Mouse (Mus musculus) kidney, embryonic 15.5 days (tissue): ENCODE measurements at regions not wholly inside any gene's neighbourhood (a gene's known extent, or its start where the extent isn't known, plus 50 kb on each side); places are given as distances from the start of the nearest gene placed in this dataset.
A peak's percentile ranks its signal among the peaks of the same experiment; 100 is the strongest.

Source experiments
- ATAC-seq: fragments of 200-750 bp; cut with Nextera tagmentation; replicated peaks from 2 replicates; pipeline ENCODE4 v1.8.0; 2017; ENCODE audit warnings: moderate TSS enrichment; ENCODE audit not compliant: low FRiP score
- H3K27ac ChIP-seq: fragments of 300-500 bp; sonication (generic); 2 replicates; pipeline ENCODE4 v1.5.1; 2015; ENCODE audit warnings: mild to moderate bottlenecking, inconsistent platforms
- H3K27me3 ChIP-seq: fragments of 300-500 bp; sonication (generic); 2 replicates; pipeline ENCODE4 v1.6.1; 2015; ENCODE audit warnings: inconsistent platforms
- H3K36me3 ChIP-seq: fragments of 300-500 bp; sonication (generic); 2 replicates; pipeline ENCODE4 v1.6.1; 2015; ENCODE audit warnings: inconsistent platforms
- H3K4me1 ChIP-seq: fragments of 300-500 bp; sonication (generic); 2 replicates; pipeline ENCODE4 v1.6.1; 2015; ENCODE audit warnings: inconsistent platforms
- H3K4me2 ChIP-seq: fragments of 300-500 bp; sonication (generic); 2 replicates; pipeline ENCODE4 v1.6.1; 2015; ENCODE audit warnings: moderate library complexity, mild to moderate bottlenecking, inconsistent platforms
- H3K4me3 ChIP-seq: fragments of 300-500 bp; sonication (generic); replicated peaks from 2 replicates; pipeline ENCODE4 v1.5.1; 2015; ENCODE audit warnings: mild to moderate bottlenecking, inconsistent platforms
- H3K9ac ChIP-seq: fragments of 300-500 bp; sonication (generic); 2 replicates; pipeline ENCODE4 v1.6.1; 2015; ENCODE audit warnings: mild to moderate bottlenecking, inconsistent platforms
- H3K9me3 ChIP-seq: fragments of 300-500 bp; sonication (generic); replicated peaks from 2 replicates; pipeline ENCODE4 v1.6.1; 2016; ENCODE audit warnings: inconsistent platforms
- WGBS: fragments of 180-500 bp; shearing (Covaris S2); methylation state at CpG from one replicate; pipeline ENCODE4 v1.1.7; 2015; ENCODE audit warnings: mixed read lengths; 5-methylcytosine and 5-hydroxymethylcytosine counted together

GRCm38 (mm10) chr8:89663859-89664258 lies 619.9 kb upstream of the Sall1 start:
- Histone ChIP-seq H3K4me3 (no peak overlapping the region), H3K9me3 (no peaks in the 10 kb centered on the region), H3K27ac (peak overlapping the region; percentile 42), H3K36me3 (no peaks in the 10 kb centered on the region), H3K4me2 (no peak overlapping the region; the same call in 1 of the 2 replicates), H3K9ac (no peak overlapping the region), H3K27me3 (0 out of 2 replicates have a peak, but pooled peaks cover 4% of the 10 kb centered on the region), H3K4me1 (peaks cover 39% of the 10 kb centered on the region)
- WGBS = 31% methylated on average over 10 of the region's 10 CpGs
- 0 out of 2 replicates have a peak, but pooled peaks have one; percentile 12 for ATAC-seq

- Histone ChIP-seq H3K36me3 (no peaks in the 10 kb centered on the region), H3K4me3 (peak overlapping the region; percentile 15; the same call in 1 of the 2 replicates), H3K9me3 (no peaks in the 10 kb centered on the region), H3K4me1 (peaks cover 53% of the 10 kb centered on the region), H3K27ac (peak overlapping the region; percentile 92), H3K27me3 (peaks cover 14% of the 10 kb centered on the region; the same call in 1 of the 2 replicates), H3K9ac (0 out of 2 replicates have a peak overlapping the region, but pooled peaks have one; percentile 7), H3K4me2 (peak overlapping the region; percentile 44)
- peak; percentile 78 for ATAC-seq
- WGBS = 11% methylated on average over 14 of the region's 14 CpGs
Measured at GRCm38 (mm10) chr8:89658998-89659944, 615.3 kb upstream of the Sall1 start.

GRCm38 (mm10) chr8:89655369-89655768 lies 611.4 kb upstream of the Sall1 start:
- no peak for ATAC-seq
- H3K9me3 ChIP-seq = no peaks in the 10 kb centered on the region
- peak overlapping the region; percentile 80 for H3K27ac ChIP-seq
- WGBS = 20% methylated on average over 14 of the region's 14 CpGs
- H3K4me1 ChIP-seq = peaks cover 39% of the 10 kb centered on the region
- no peak overlapping the region for H3K4me3 ChIP-seq
- peaks cover 14% of the 10 kb centered on the region; the same call in 1 of the 2 replicates for H3K27me3 ChIP-seq
- no peaks in the 10 kb centered on the region for H3K36me3 ChIP-seq
- H3K9ac ChIP-seq = no peak overlapping the region
- H3K4me2 ChIP-seq = peak overlapping the region; percentile 39

GRCm38 (mm10) chr8:89649207-89649890 lies 605.4 kb upstream of the Sall1 start:
- H3K9me3 ChIP-seq = no peaks in the 10 kb centered on the region
- no peak overlapping the region for H3K27ac ChIP-seq
- no peaks in the 10 kb centered on the region for H3K36me3 ChIP-seq
- H3K4me3 ChIP-seq = no peak overlapping the region
- WGBS = 67% methylated on average over 5 of the region's 5 CpGs
- H3K27me3 ChIP-seq = no peaks in the 10 kb centered on the region
- H3K4me2 ChIP-seq = no peak overlapping the region
- ATAC-seq = no peak
- H3K4me1 ChIP-seq = 0 out of 2 replicates have a peak, but pooled peaks cover 3% of the 10 kb centered on the region
- H3K9ac ChIP-seq = no peak overlapping the region

GRCm38 (mm10) chr8:89646946-89647345 lies 603.0 kb upstream of the Sall1 start:
- Histone ChIP-seq H3K9me3 (no peaks in the 10 kb centered on the region), H3K27ac (no peak overlapping the region), H3K4me3 (no peak overlapping the region), H3K9ac (no peak overlapping the region), H3K27me3 (no peaks in the 10 kb centered on the region), H3K36me3 (no peaks in the 10 kb centered on the region), H3K4me2 (no peak overlapping the region), H3K4me1 (0 out of 2 replicates have a peak, but pooled peaks cover 3% of the 10 kb centered on the region)
- ATAC-seq = no peak
- WGBS = 87% methylated on average over 5 of the region's 5 CpGs

- H3K27me3 ChIP-seq = no peaks in the 10 kb centered on the region
- H3K4me1 ChIP-seq = peaks cover 4% of the 10 kb centered on the region; the same call in 1 of the 2 replicates
- peak overlapping the region; percentile 54; the same call in 1 of the 2 replicates for H3K27ac ChIP-seq
- no peak for ATAC-seq
- no peak overlapping the region for H3K4me3 ChIP-seq
- H3K4me2 ChIP-seq = no peak overlapping the region
- no peaks in the 10 kb centered on the region for H3K9me3 ChIP-seq
- no peaks in the 10 kb centered on the region for H3K36me3 ChIP-seq
- WGBS = 67% methylated on average over 5 of the region's 5 CpGs
- no peak overlapping the region for H3K9ac ChIP-seq
Measured at GRCm38 (mm10) chr8:89641339-89641738, 597.4 kb upstream of the Sall1 start.

GRCm38 (mm10) chr8:89634864-89635263 lies 590.9 kb upstream of the Sall1 start:
- Histone ChIP-seq H3K27ac (no peak overlapping the region), H3K4me1 (0 out of 2 replicates have a peak, but pooled peaks cover 4% of the 10 kb centered on the region), H3K9ac (no peak overlapping the region), H3K9me3 (no peaks in the 10 kb centered on the region), H3K4me2 (no peak overlapping the region), H3K4me3 (no peak overlapping the region), H3K27me3 (no peaks in the 10 kb centered on the region), H3K36me3 (no peaks in the 10 kb centered on the region)
- WGBS = 94% methylated on average over 2 of the region's 2 CpGs
- no peak for ATAC-seq

- Histone ChIP-seq H3K4me1 (0 out of 2 replicates have a peak, but pooled peaks cover 4% of the 10 kb centered on the region), H3K9me3 (no peaks in the 10 kb centered on the region), H3K27me3 (no peaks in the 10 kb centered on the region), H3K27ac (0 out of 2 replicates have a peak overlapping the region, but pooled peaks have one; percentile 28), H3K36me3 (no peaks in the 10 kb centered on the region), H3K4me3 (no peak overlapping the region), H3K4me2 (no peak overlapping the region), H3K9ac (no peak overlapping the region)
- no peak for ATAC-seq
- 59% methylated on average over 5 of the region's 5 CpGs for WGBS
Measured at GRCm38 (mm10) chr8:89632304-89632703, 588.3 kb upstream of the Sall1 start.

- WGBS = 90% methylated on average over 3 of the region's 3 CpGs
- Histone ChIP-seq H3K4me2 (no peak overlapping the region), H3K4me3 (no peak overlapping the region), H3K27me3 (no peaks in the 10 kb centered on the region), H3K36me3 (no peaks in the 10 kb centered on the region), H3K9me3 (no peaks in the 10 kb centered on the region), H3K9ac (no peak overlapping the region), H3K4me1 (peaks cover 11% of the 10 kb centered on the region), H3K27ac (no peak overlapping the region)
- no peak for ATAC-seq
Measured at GRCm38 (mm10) chr8:89630540-89630939, 586.6 kb upstream of the Sall1 start.

GRCm38 (mm10) chr8:89618089-89618488 lies 574.1 kb upstream of the Sall1 start:
- no peaks in the 10 kb centered on the region for H3K36me3 ChIP-seq
- H3K9ac ChIP-seq = no peak overlapping the region
- H3K4me1 ChIP-seq = peaks cover 14% of the 10 kb centered on the region
- H3K9me3 ChIP-seq = no peaks in the 10 kb centered on the region
- H3K4me2 ChIP-seq = no peak overlapping the region
- no peak overlapping the region for H3K4me3 ChIP-seq
- no peaks in the 10 kb centered on the region for H3K27me3 ChIP-seq
- WGBS = 87% methylated on average over 7 of the region's 7 CpGs
- ATAC-seq = no peak
- no peak overlapping the region for H3K27ac ChIP-seq

GRCm38 (mm10) chr8:89615863-89616558 lies 572.0 kb upstream of the Sall1 start:
- Histone ChIP-seq H3K27me3 (no peaks in the 10 kb centered on the region), H3K27ac (peak overlapping the region; percentile 77), H3K4me1 (peaks cover 14% of the 10 kb centered on the region), H3K9ac (no peak overlapping the region), H3K4me2 (no peak overlapping the region), H3K36me3 (no peaks in the 10 kb centered on the region), H3K4me3 (no peak overlapping the region), H3K9me3 (0 out of 2 replicates have a peak, but pooled peaks cover 3% of the 10 kb centered on the region)
- peak; percentile 76 for ATAC-seq
- 39% methylated on average over 8 of the region's 8 CpGs for WGBS
